Mouse (Mus musculus): ENCODE results near the gene Taar8b. TPM values are rescaled to one million over a fixed set of nuclear protein-coding genes. Genes with fewer than 3 reads are reported as not detected.
"Not testable (repeated sequence)": the region's sequence is repeated elsewhere in the genome, so short reads cannot be mapped to it uniquely, and the experiment has no call there.

Taar8b gene
- polyA plus RNA-seq, 1 experiment from 2014 or later = not detected

GRCm38 (mm10) chr10:24097010-24097409 is 4.9 kb upstream of the Taar8b start:
- H3K9me3 ChIP-seq; H3K27ac ChIP-seq; H3K4me1 ChIP-seq; H3K36me3 ChIP-seq; H3K4me3 ChIP-seq; H3K27me3 ChIP-seq (ENCODE audit: insufficient read depth, poor library complexity, severe bottlenecking); DNase-seq (ENCODE audit: low spot score): not testable (repeated sequence)
- 65% methylated on average over 2 of the region's 2 CpGs for WGBS

- Histone ChIP-seq H3K9me3 (no peaks in the 10 kb centered on the region), H3K4me1 (no peaks in the 10 kb centered on the region), H3K36me3 (no peaks in the 10 kb centered on the region), H3K4me3 (no peak overlapping the region), H3K27me3 (ENCODE audit: insufficient read depth, poor library complexity, severe bottlenecking) (no peaks in the 10 kb centered on the region), H3K27ac (no peak overlapping the region)
- DNase-seq (ENCODE audit: low spot score) = no peak
- WGBS = 82% methylated on average over 2 of the region's 2 CpGs
Measured at GRCm38 (mm10) chr10:24087168-24087567, 4.9 kb downstream of the Taar8b start.

GRCm38 (mm10) chr10:24086555-24086954 is 5.5 kb downstream of the Taar8b start:
- DNase-seq (ENCODE audit: low spot score) = no peak
- H3K4me3 ChIP-seq = no peak overlapping the region
- H3K36me3 ChIP-seq = no peaks in the 10 kb centered on the region
- H3K27me3 ChIP-seq (ENCODE audit: insufficient read depth, poor library complexity, severe bottlenecking) = no peaks in the 10 kb centered on the region
- H3K27ac ChIP-seq = no peak overlapping the region
- no peaks in the 10 kb centered on the region for H3K4me1 ChIP-seq
- H3K9me3 ChIP-seq = no peaks in the 10 kb centered on the region
- 53% methylated on average over 5 of the region's 5 CpGs for WGBS

- no peaks in the 10 kb centered on the region for H3K9me3 ChIP-seq
- no peak for DNase-seq (ENCODE audit: low spot score)
- 73% methylated on average over 5 of the region's 5 CpGs for WGBS
- H3K4me3 ChIP-seq = no peak overlapping the region
- no peaks in the 10 kb centered on the region for H3K36me3 ChIP-seq
- no peaks in the 10 kb centered on the region for H3K27me3 ChIP-seq (ENCODE audit: insufficient read depth, poor library complexity, severe bottlenecking)
- no peak overlapping the region for H3K27ac ChIP-seq
- no peaks in the 10 kb centered on the region for H3K4me1 ChIP-seq
Measured at GRCm38 (mm10) chr10:24085936-24086335, 6.2 kb downstream of the Taar8b start.

- 35% methylated on average over 3 of the region's 3 CpGs for WGBS
- DNase-seq (ENCODE audit: low spot score) = no peak
- Histone ChIP-seq H3K4me1 (no peaks in the 10 kb centered on the region), H3K36me3 (no peaks in the 10 kb centered on the region), H3K9me3 (no peaks in the 10 kb centered on the region), H3K4me3 (no peak overlapping the region), H3K27me3 (ENCODE audit: insufficient read depth, poor library complexity, severe bottlenecking) (no peaks in the 10 kb centered on the region), H3K27ac (no peak overlapping the region)
Measured at GRCm38 (mm10) chr10:24080166-24080565, 11.9 kb downstream of the Taar8b start.

- not testable (repeated sequence) for H3K9me3 ChIP-seq; H3K36me3 ChIP-seq; H3K27me3 ChIP-seq (ENCODE audit: insufficient read depth, poor library complexity, severe bottlenecking); H3K4me1 ChIP-seq; H3K4me3 ChIP-seq; DNase-seq (ENCODE audit: low spot score); H3K27ac ChIP-seq
- WGBS = 79% methylated on average over 2 of the region's 4 CpGs
Measured at GRCm38 (mm10) chr10:24076200-24076599, 15.9 kb downstream of the Taar8b start, which contains the start of gene Taar8a. Gene Taar8a, plus strand, starts transcription at chr10:24076500.

GRCm38 (mm10) chr10:24074751-24075150 is 17.3 kb downstream of the Taar8b start:
- not testable (repeated sequence) for H3K9me3 ChIP-seq; H3K4me1 ChIP-seq; H3K27ac ChIP-seq; H3K4me3 ChIP-seq; H3K36me3 ChIP-seq; H3K27me3 ChIP-seq (ENCODE audit: insufficient read depth, poor library complexity, severe bottlenecking); DNase-seq (ENCODE audit: low spot score)
- 38% methylated on average over 2 of the region's 2 CpGs for WGBS

- H3K4me1 ChIP-seq = no peaks in the 10 kb centered on the region
- H3K27me3 ChIP-seq (ENCODE audit: insufficient read depth, poor library complexity, severe bottlenecking) = no peaks in the 10 kb centered on the region
- no peaks in the 10 kb centered on the region for H3K9me3 ChIP-seq
- WGBS = 82% methylated on average over 3 of the region's 3 CpGs
- no peak overlapping the region for H3K27ac ChIP-seq
- no peak for DNase-seq (ENCODE audit: low spot score)
- H3K4me3 ChIP-seq = no peak overlapping the region
- no peaks in the 10 kb centered on the region for H3K36me3 ChIP-seq
Measured at GRCm38 (mm10) chr10:24058986-24059385, 33.1 kb downstream of the Taar8b start.

GRCm38 (mm10) chr10:24052039-24052438 is 40.1 kb downstream of the Taar8b start:
- H3K4me1 ChIP-seq = no peaks in the 10 kb centered on the region
- 28% methylated on average over 5 of the region's 5 CpGs for WGBS
- H3K4me3 ChIP-seq = no peak overlapping the region
- no peaks in the 10 kb centered on the region for H3K27me3 ChIP-seq (ENCODE audit: insufficient read depth, poor library complexity, severe bottlenecking)
- H3K27ac ChIP-seq = no peak overlapping the region
- DNase-seq (ENCODE audit: low spot score) = no peak
- no peaks in the 10 kb centered on the region for H3K9me3 ChIP-seq
- H3K36me3 ChIP-seq = no peaks in the 10 kb centered on the region

GRCm38 (mm10) chr10:24049210-24049609 is 42.9 kb downstream of the Taar8b start, which contains the start of gene Taar7f:
Gene Taar7f, plus strand, starts transcription at chr10:24049510.
- H3K9me3 ChIP-seq = no peaks in the 10 kb centered on the region
- H3K4me3 ChIP-seq = no peak within 1 kb of the TSS
- H3K27me3 ChIP-seq (ENCODE audit: insufficient read depth, poor library complexity, severe bottlenecking) = no peaks in the 10 kb centered on the region
- H3K36me3 ChIP-seq = no peaks in the 10 kb centered on the region
- no peaks in the 10 kb centered on the region for H3K4me1 ChIP-seq
- H3K27ac ChIP-seq = no peak within 1 kb of the TSS
- no peak for DNase-seq (ENCODE audit: low spot score)

Other genes starting within 250 kb of the Taar8b start
- not detected in 2 replicates for gene Vnn3, start 240.8 kb downstream of the Taar8b start, polyA plus RNA-seq (2016; fragmentation: Nextera tagmentation; extraction: Ambion mirVana)
- gene Vnn1, start 197.6 kb downstream of the Taar8b start, polyA plus RNA-seq (2016; fragmentation: Nextera tagmentation; extraction: Ambion mirVana) = 12.3 and 12.4 TPM in 2 replicates
- gene Taar1, start 171.9 kb downstream of the Taar8b start, polyA plus RNA-seq (2016; fragmentation: Nextera tagmentation; extraction: Ambion mirVana) = not detected in 2 replicates
- gene Taar2, start 153.7 kb downstream of the Taar8b start, polyA plus RNA-seq (2016; fragmentation: Nextera tagmentation; extraction: Ambion mirVana) = 0.14 TPM in 1 of 2 replicates, not detected in the other
- not detected in 2 replicates for gene Taar3, start 142.7 kb downstream of the Taar8b start, polyA plus RNA-seq (2016; fragmentation: Nextera tagmentation; extraction: Ambion mirVana)
- not detected in 2 replicates for gene Taar4, start 131.8 kb downstream of the Taar8b start, polyA plus RNA-seq (2016; fragmentation: Nextera tagmentation; extraction: Ambion mirVana)
- not detected in 2 replicates for gene Taar5, start 121.6 kb downstream of the Taar8b start, polyA plus RNA-seq (2016; fragmentation: Nextera tagmentation; extraction: Ambion mirVana)
- not detected in 2 replicates for gene Taar6, start 106.6 kb downstream of the Taar8b start, polyA plus RNA-seq (2016; fragmentation: Nextera tagmentation; extraction: Ambion mirVana)
- not detected in 2 replicates for gene Taar7a, start 98.8 kb downstream of the Taar8b start, polyA plus RNA-seq (2016; fragmentation: Nextera tagmentation; extraction: Ambion mirVana)
- not detected in 2 replicates for gene Taar7b, start 92.4 kb downstream of the Taar8b start, polyA plus RNA-seq (2016; fragmentation: Nextera tagmentation; extraction: Ambion mirVana)
- gene Taar7d, start 65.1 kb downstream of the Taar8b start, polyA plus RNA-seq (2016; fragmentation: Nextera tagmentation; extraction: Ambion mirVana) = not detected in 2 replicates
- not detected in 2 replicates for gene Taar7e, start 54.7 kb downstream of the Taar8b start, polyA plus RNA-seq (2016; fragmentation: Nextera tagmentation; extraction: Ambion mirVana)
- not detected in 2 replicates for gene Taar7f, start 42.8 kb downstream of the Taar8b start, polyA plus RNA-seq (2016; fragmentation: Nextera tagmentation; extraction: Ambion mirVana)
- gene Taar8a, start 15.8 kb downstream of the Taar8b start, polyA plus RNA-seq (2016; fragmentation: Nextera tagmentation; extraction: Ambion mirVana) = not detected in 2 replicates
- gene Taar8c, start 9.6 kb upstream of the Taar8b start, polyA plus RNA-seq (2016; fragmentation: Nextera tagmentation; extraction: Ambion mirVana) = not detected in 2 replicates
- gene Taar9, start 17.2 kb upstream of the Taar8b start, polyA plus RNA-seq (2016; fragmentation: Nextera tagmentation; extraction: Ambion mirVana) = not detected in 2 replicates
- 78.7 and 81.8 TPM in 2 replicates for gene Stx7, start 57.0 kb upstream of the Taar8b start, polyA plus RNA-seq (2016; fragmentation: Nextera tagmentation; extraction: Ambion mirVana)
- 1.6 and 6.2 TPM in 2 replicates for gene Moxd1, start 131.2 kb upstream of the Taar8b start, polyA plus RNA-seq (2016; fragmentation: Nextera tagmentation; extraction: Ambion mirVana)